Mouse (Mus musculus) E14TG2a.4 (cell line): ENCODE measurements at regions not wholly inside any gene's neighbourhood (a gene's known extent, or its start where the extent isn't known, plus 50 kb on each side); places are given as distances from the start of the nearest gene placed in this dataset.

ENCODE experiments used
- CTCF ChIP-seq: conservative IDR thresholded peaks from 2 replicates; pipeline ENCODE4 v1.5.1; 2014; ENCODE audit warnings: low read length
- POU5F1 ChIP-seq: IDR thresholded peaks from 2 replicates; pipeline ENCODE4 v1.6.1; 2014; ENCODE audit warnings: low read length, borderline replicate concordance

DNA sequence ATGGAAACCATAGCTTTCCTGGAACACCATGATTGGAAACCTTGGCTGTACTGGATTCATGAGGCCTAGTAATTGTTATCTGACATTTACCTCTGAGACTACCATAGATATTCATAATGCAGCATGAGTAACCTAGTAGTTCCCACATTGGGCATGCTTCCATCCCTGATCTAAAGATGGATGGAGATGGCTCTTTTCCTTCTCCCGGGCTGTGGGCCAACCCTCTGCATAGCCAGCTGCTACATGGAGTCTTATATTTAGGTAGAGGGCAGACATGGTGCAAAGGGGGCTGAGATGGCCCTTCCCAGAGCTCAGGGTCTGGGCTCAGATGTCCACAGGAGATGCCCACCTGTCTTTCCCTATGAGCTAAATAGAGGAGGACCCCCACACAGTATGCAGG lies 237.2 kb downstream of the Glrx3 start:
- TF ChIP-seq POU5F1 (no peak), CTCF (no peak)
